Mouse (Mus musculus) cerebellum, adult 9-10 months (tissue): ENCODE results near the gene Smg6.
"Not testable (repeated sequence)": the region's sequence is repeated elsewhere in the genome, so short reads cannot be mapped to it uniquely, and the experiment has no call there.

Source experiments
- DNase-seq: peaks from one replicate; pipeline ENCODE4 v3.0.0; 2022

Smg6 gene

GRCm38 (mm10) chr11:75000869-75001653 lies 75.4 kb downstream of the Smg6 start:
- no peak for DNase-seq

GRCm38 (mm10) chr11:75008270-75008669 lies 82.6 kb downstream of the Smg6 start:
- peak; percentile 56 for DNase-seq

- DNase-seq, result not testable (repeated sequence)
Measured at GRCm38 (mm10) chr11:75009537-75009936, 83.9 kb downstream of the Smg6 start.

- no peak for DNase-seq
Measured at GRCm38 (mm10) chr11:75012997-75013694, 87.5 kb downstream of the Smg6 start.

GRCm38 (mm10) chr11:75013764-75014695 lies 88.4 kb downstream of the Smg6 start:
- DNase-seq, result no peak

GRCm38 (mm10) chr11:75014816-75015215 lies 89.2 kb downstream of the Smg6 start:
- DNase-seq, result peak; percentile 83

GRCm38 (mm10) chr11:75015453-75015871 lies 89.8 kb downstream of the Smg6 start:
- DNase-seq, result peak; percentile 50

GRCm38 (mm10) chr11:75016309-75016860 lies 90.8 kb downstream of the Smg6 start:
- no peak for DNase-seq

- no peak for DNase-seq
Measured at GRCm38 (mm10) chr11:75017831-75018230, 92.2 kb downstream of the Smg6 start.

GRCm38 (mm10) chr11:75026977-75027376 lies 101.4 kb downstream of the Smg6 start:
- DNase-seq, result no peak

GRCm38 (mm10) chr11:75027616-75028015 lies 102.0 kb downstream of the Smg6 start:
- no peak for DNase-seq

GRCm38 (mm10) chr11:75031251-75031650 lies 105.6 kb downstream of the Smg6 start:
- no peak for DNase-seq

GRCm38 (mm10) chr11:75032946-75033345 lies 107.3 kb downstream of the Smg6 start:
- DNase-seq, result no peak

- no peak for DNase-seq
Measured at GRCm38 (mm10) chr11:75033581-75034067, 108.0 kb downstream of the Smg6 start.

GRCm38 (mm10) chr11:75034104-75034503 lies 108.5 kb downstream of the Smg6 start:
- DNase-seq, result no peak

- no peak for DNase-seq
Measured at GRCm38 (mm10) chr11:75044333-75044732, 118.7 kb downstream of the Smg6 start.

- no peak for DNase-seq
Measured at GRCm38 (mm10) chr11:75045822-75046221, 120.2 kb downstream of the Smg6 start.

- no peak for DNase-seq
Measured at GRCm38 (mm10) chr11:75046638-75047037, 121.0 kb downstream of the Smg6 start.

- DNase-seq, result peak; percentile 81
Measured at GRCm38 (mm10) chr11:75047066-75047465, 121.4 kb downstream of the Smg6 start.

- peak; percentile 12 for DNase-seq
Measured at GRCm38 (mm10) chr11:75047736-75048407, 122.2 kb downstream of the Smg6 start.

GRCm38 (mm10) chr11:75049146-75049545 lies 123.5 kb downstream of the Smg6 start:
- DNase-seq, result no peak

- no peak for DNase-seq
Measured at GRCm38 (mm10) chr11:75049807-75050206, 124.2 kb downstream of the Smg6 start.
